Mouse (Mus musculus) heart, postnatal 0 days (tissue): ENCODE results near the gene Churc1. TPM values are rescaled to one million over a fixed set of nuclear protein-coding genes. Genes with fewer than 3 reads are reported as not detected.

Experiments used
- ATAC-seq: fragments of 200-750 bp; cut with Nextera tagmentation; 2 replicates; pipeline ENCODE4 v1.8.0; 2017; ENCODE audit warnings: low read depth, moderate number of reproducible peaks, moderate library complexity; ENCODE audit not compliant: insufficient read depth
- DNase-seq: peaks from one replicate; pipeline ENCODE4 v3.0.0-alpha.2; 2016; ENCODE audit warnings: low spot score
- H3K27ac ChIP-seq: fragments of 300-500 bp; sonication (generic); 2 replicates; pipeline ENCODE4 v1.5.1; 2014; ENCODE audit warnings: low read depth, mild to moderate bottlenecking
- H3K27me3 ChIP-seq: fragments of 300-500 bp; sonication (generic); 2 replicates; pipeline ENCODE4 v1.6.1; 2014; ENCODE audit warnings: low read length, mixed read lengths; ENCODE audit not compliant: control insufficient read depth, insufficient read depth
- H3K36me3 ChIP-seq: fragments of 300-500 bp; sonication (generic); replicated peaks from 2 replicates; pipeline ENCODE4 v1.6.1; 2014; ENCODE audit warnings: low read length, mixed read lengths; ENCODE audit not compliant: control insufficient read depth, insufficient read depth
- H3K4me1 ChIP-seq: fragments of 300-500 bp; sonication (generic); 2 replicates; pipeline ENCODE4 v1.6.1; 2014; ENCODE audit warnings: antibody characterized with exemption; ENCODE audit not compliant: control insufficient read depth, insufficient read depth
- H3K4me2 ChIP-seq: fragments of 300-500 bp; sonication (generic); 2 replicates; pipeline ENCODE4 v1.6.1; 2014; ENCODE audit warnings: low read depth, mild to moderate bottlenecking, low read length, moderate library complexity
- H3K4me3 ChIP-seq: fragments of 300-500 bp; sonication (generic); 2 replicates; pipeline ENCODE4 v1.5.1; 2014; ENCODE audit warnings: low read depth, low read length
- H3K9ac ChIP-seq: fragments of 300-500 bp; sonication (generic); replicated peaks from 2 replicates; pipeline ENCODE4 v1.6.1; 2014; ENCODE audit warnings: low read depth, low read length, mixed read lengths
- H3K9me3 ChIP-seq: fragments of 300-500 bp; sonication (generic); replicated peaks from 2 replicates; pipeline ENCODE4 v1.6.1; 2016; ENCODE audit warnings: low read length; ENCODE audit not compliant: control insufficient read depth
- CTCF ChIP-seq: IDR thresholded peaks from 2 replicates; pipeline ENCODE4 v1.5.1; 2016; ENCODE audit warnings: antibody characterized with exemption, control low read depth, low read depth
- EP300 ChIP-seq: IDR thresholded peaks from 2 replicates; pipeline ENCODE4 v1.6.1; 2016; ENCODE audit warnings: antibody characterized with exemption, low read depth
- WGBS: fragments of 180-500 bp; shearing (Covaris S2); extraction: QIAGEN DNeasy Blood & Tissue Kit; methylation state at CpG from one replicate; pipeline ENCODE4 v1.1.7; 2014; 5-methylcytosine and 5-hydroxymethylcytosine counted together
- polyA plus RNA-seq: library from polyadenylated mRNA; unstranded; fragments of >200 nt; fragmentation: Nextera tagmentation; extraction: Ambion mirVana; gene quantifications from 2 replicates; pipeline ENCODE4 v1.2.1, GENCODE M21; 2015
- total RNA-seq: library from RNA; depleted of rRNA; stranded (reverse); fragments of >200 nt; gene quantifications from 2 replicates; pipeline ENCODE4 v1.2.3, GENCODE M21; 2014; ENCODE audit warnings: low replicate concordance

Gene Churc1
- total and polyA plus RNA-seq, 2 experiments from 2014 or later: 131 to 307 TPM

- TF ChIP-seq EP300 (no peak), CTCF (no peak)
- peak overlapping the region; percentile 14; the same call in 1 of the 2 replicates for H3K9ac ChIP-seq
- H3K36me3 ChIP-seq: peaks cover 5% of the 10 kb centered on the region
- no peaks in the 10 kb centered on the region for H3K27me3 ChIP-seq
- 66% methylated on average over 3 of the region's 3 CpGs for WGBS
- no peak overlapping the region for H3K4me2 ChIP-seq
- no peaks in the 10 kb centered on the region for H3K9me3 ChIP-seq
- peak overlapping the region; percentile 49; the same call in 1 of the 2 replicates for H3K27ac ChIP-seq
- H3K4me3 ChIP-seq: no peak overlapping the region
- DNase-seq (no peak), ATAC-seq (no peak)
- no peaks in the 10 kb centered on the region for H3K4me1 ChIP-seq
Observed at GRCm38 (mm10) chr12:76774652-76775051, 9.3 kb downstream of the Churc1 start.

DNA sequence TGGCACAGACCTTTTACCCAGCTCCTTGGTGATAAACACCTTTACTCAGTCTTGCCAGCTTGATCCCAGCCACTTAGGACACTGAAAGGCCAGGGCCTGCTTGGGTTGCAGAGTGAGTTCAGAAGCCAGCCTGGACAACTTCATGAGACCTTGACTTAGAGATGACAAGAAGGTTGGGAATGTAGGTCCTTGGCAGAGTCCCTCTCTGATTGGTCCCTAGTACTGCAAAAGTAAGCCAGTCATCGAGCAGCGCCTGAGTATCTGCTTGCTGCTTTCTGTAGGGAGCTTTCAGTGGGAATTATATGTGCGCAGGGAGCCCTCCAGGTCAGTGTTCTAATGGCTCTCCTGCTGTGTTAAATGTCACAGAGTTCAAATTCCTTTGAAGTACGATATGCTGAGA is 9.8 kb downstream of the Churc1 start:
- peak overlapping the region; percentile 14; the same call in 1 of the 2 replicates for H3K9ac ChIP-seq
- DNase-seq (no peak), ATAC-seq (peak; percentile 70)
- H3K36me3 ChIP-seq: peaks cover 10% of the 10 kb centered on the region
- no peak overlapping the region for H3K4me2 ChIP-seq
- peak overlapping the region; percentile 49; the same call in 1 of the 2 replicates for H3K27ac ChIP-seq
- H3K9me3 ChIP-seq: no peaks in the 10 kb centered on the region
- H3K4me3 ChIP-seq: no peak overlapping the region
- H3K27me3 ChIP-seq: no peaks in the 10 kb centered on the region
- WGBS: 38% methylated on average over 4 of the region's 4 CpGs
- H3K4me1 ChIP-seq: no peaks in the 10 kb centered on the region
- TF ChIP-seq CTCF (no peak), EP300 (no peak)

- H3K27ac ChIP-seq: no peak overlapping the region
- peaks cover 13% of the 10 kb centered on the region for H3K36me3 ChIP-seq
- WGBS: 51% methylated on average over 5 of the region's 5 CpGs
- no peak for TF ChIP-seq EP300
- no peak for TF ChIP-seq CTCF
- no peak overlapping the region for H3K9ac ChIP-seq
- no peaks in the 10 kb centered on the region for H3K27me3 ChIP-seq
- H3K4me3 ChIP-seq: no peak overlapping the region
- no peaks in the 10 kb centered on the region for H3K4me1 ChIP-seq
- H3K9me3 ChIP-seq: no peaks in the 10 kb centered on the region
- ATAC-seq (no peak), DNase-seq (no peak)
- no peak overlapping the region for H3K4me2 ChIP-seq
Observed at GRCm38 (mm10) chr12:76776898-76777297, 11.6 kb downstream of the Churc1 start.

GRCm38 (mm10) chr12:76777845-76778244 is 12.5 kb downstream of the Churc1 start:
- H3K36me3 ChIP-seq: peaks cover 13% of the 10 kb centered on the region

GRCm38 (mm10) chr12:76778305-76779083 is 13.2 kb downstream of the Churc1 start:
- DNase-seq (no peak), ATAC-seq (no peak)
- Histone ChIP-seq H3K4me3 (no peak overlapping the region), H3K4me1 (no peaks in the 10 kb centered on the region), H3K9me3 (no peaks in the 10 kb centered on the region), H3K27me3 (no peaks in the 10 kb centered on the region), H3K27ac (no peak overlapping the region), H3K36me3 (peaks cover 13% of the 10 kb centered on the region), H3K4me2 (no peak overlapping the region), H3K9ac (no peak overlapping the region)
- WGBS: 82% methylated on average over 10 of the region's 10 CpGs
- TF ChIP-seq EP300 (no peak), CTCF (no peak)

More at GRCm38 (mm10) chr12:76777845-76778244, 12.5 kb downstream of the Churc1 start:
- no peaks in the 10 kb centered on the region for H3K4me1 ChIP-seq
- H3K27ac ChIP-seq: no peak overlapping the region
- no peak for DNase-seq
- no peak overlapping the region for H3K4me2 ChIP-seq
- no peak overlapping the region for H3K4me3 ChIP-seq
- TF ChIP-seq EP300 (no peak), CTCF (no peak)
- no peak for ATAC-seq
- no peaks in the 10 kb centered on the region for H3K27me3 ChIP-seq
- no peaks in the 10 kb centered on the region for H3K9me3 ChIP-seq
- no peak overlapping the region for H3K9ac ChIP-seq
